Mouse (Mus musculus) ES-E14 (cell line): ENCODE data around the gene Dock7.

Experiments
- CHD2 ChIP-seq: IDR thresholded peaks from 2 replicates; pipeline ENCODE4 v1.6.1; 2014; ENCODE audit warnings: mild to moderate bottlenecking, low read depth, low read length, inconsistent platforms
- HCFC1 ChIP-seq: IDR thresholded peaks from 2 replicates; pipeline ENCODE4 v1.6.1; 2012; ENCODE audit warnings: low read length, inconsistent platforms, borderline replicate concordance; ENCODE audit not compliant: insufficient read depth
- MAFK ChIP-seq: IDR thresholded peaks from 2 replicates; pipeline ENCODE4 v1.6.1; 2014; ENCODE audit warnings: mild to moderate bottlenecking, low read depth, low read length, inconsistent platforms; ENCODE audit not compliant: insufficient read depth
- ZC3H11A ChIP-seq: IDR thresholded peaks from 2 replicates; pipeline ENCODE4 v1.6.1; 2012; ENCODE audit warnings: low read depth, mild to moderate bottlenecking, inconsistent platforms, low read length, borderline replicate concordance
- ZNF384 ChIP-seq: IDR thresholded peaks from 2 replicates; pipeline ENCODE4 v1.6.1; 2012; ENCODE audit warnings: low read depth, low read length, inconsistent platforms

GRCm38 (mm10) chr4:98922061-98922642 is 198.6 kb downstream of the Dock7 start:
- TF ChIP-seq MAFK (no peak), ZC3H11A (no peak), ZNF384 (no peak), CHD2 (no peak), HCFC1 (no peak)
